Mouse (Mus musculus): ENCODE data around the gene Cort.
"Not testable (repeated sequence)": the region's sequence is repeated elsewhere in the genome, so short reads cannot be mapped to it uniquely, and the experiment has no call there.

The Cort gene

DNA sequence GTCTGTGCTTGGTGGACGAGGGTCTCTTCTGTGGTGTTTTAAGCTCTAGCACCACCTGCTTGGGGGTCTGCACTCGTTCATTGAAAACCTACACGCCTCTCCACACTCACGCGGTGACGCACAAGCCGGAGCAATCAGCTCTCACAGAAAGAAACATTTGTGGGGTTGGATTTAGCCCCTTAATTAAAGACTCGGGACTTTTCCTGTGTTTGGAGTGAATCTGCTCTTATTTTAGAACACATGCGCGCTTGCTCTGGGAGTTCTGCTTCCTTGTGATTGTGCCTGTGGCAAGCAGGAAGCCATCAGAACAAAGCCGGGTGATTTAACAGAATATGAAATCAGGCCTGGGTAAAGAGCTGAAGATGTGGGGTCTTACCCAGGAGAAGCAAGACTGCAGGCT lies at the start of gene Cort:
Gene Cort, minus strand, starts transcription at position 101 of the 400 bp plus-strand sequence.
- no peak for DNase-seq (ENCODE audit: low spot score in 2 of 2)

DNA sequence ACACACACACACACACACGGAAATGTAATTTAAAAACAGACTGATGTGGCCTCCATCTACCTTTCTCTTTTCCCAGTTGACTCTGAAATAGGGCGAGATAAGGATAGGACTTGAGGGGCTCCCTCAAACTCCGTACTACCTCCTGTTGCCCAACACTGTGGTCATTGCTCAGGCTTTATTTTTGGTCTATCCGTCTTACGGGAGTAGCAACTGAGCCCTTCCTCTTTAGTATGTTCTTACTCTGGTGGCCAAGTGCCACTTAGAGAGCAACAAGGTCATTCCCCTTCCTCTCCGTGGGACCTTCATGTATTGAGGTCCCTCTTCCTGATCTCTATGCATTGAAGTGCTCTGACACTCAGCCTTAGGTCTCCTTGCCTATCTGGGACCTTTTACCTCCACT lies 47.1 kb upstream of the Cort start:
- no peak for DNase-seq (ENCODE audit: low spot score in 2 of 2)

- peak in 1 of 2 experiments; percentile 46 for DNase-seq (ENCODE audit: low spot score in 2 of 2)
Observed at GRCm38 (mm10) chr4:149172666-149173065, 46.1 kb upstream of the Cort start.

DNA sequence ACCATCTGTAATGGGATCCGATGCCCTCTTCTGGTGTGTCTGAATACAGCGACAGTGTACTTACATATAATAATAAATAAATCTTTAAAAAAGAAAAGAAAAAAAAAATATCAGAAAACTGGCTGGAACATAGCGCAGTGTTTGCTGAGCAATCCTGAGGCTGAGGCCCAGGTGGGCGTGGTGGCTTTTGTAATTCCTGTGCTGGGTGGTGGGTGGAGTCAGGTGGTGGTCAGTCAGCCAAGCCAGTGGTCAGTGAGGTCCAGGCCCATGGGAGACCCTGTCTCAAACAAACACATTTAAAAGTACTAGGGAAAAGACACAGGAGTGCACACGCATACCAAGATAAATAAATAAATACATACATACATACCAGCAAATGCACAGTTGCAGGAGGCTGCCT lies 45.5 kb upstream of the Cort start:
- DNase-seq (ENCODE audit: low spot score in 2 of 2), result no peak

- DNase-seq (ENCODE audit: low spot score in 2 of 2), result no peak
Observed at GRCm38 (mm10) chr4:149171581-149171981, 45.0 kb upstream of the Cort start.

GRCm38 (mm10) chr4:149170394-149170931 lies 43.9 kb upstream of the Cort start:
- DNase-seq (ENCODE audit: low spot score in 2 of 2), result no peak

- DNase-seq (ENCODE audit: low spot score in 2 of 2), result not testable (repeated sequence)
Observed at GRCm38 (mm10) chr4:149169926-149170325, 43.4 kb upstream of the Cort start.

GRCm38 (mm10) chr4:149168016-149168415 lies 41.5 kb upstream of the Cort start:
- no peak for DNase-seq (ENCODE audit: low spot score in 2 of 2)

DNA sequence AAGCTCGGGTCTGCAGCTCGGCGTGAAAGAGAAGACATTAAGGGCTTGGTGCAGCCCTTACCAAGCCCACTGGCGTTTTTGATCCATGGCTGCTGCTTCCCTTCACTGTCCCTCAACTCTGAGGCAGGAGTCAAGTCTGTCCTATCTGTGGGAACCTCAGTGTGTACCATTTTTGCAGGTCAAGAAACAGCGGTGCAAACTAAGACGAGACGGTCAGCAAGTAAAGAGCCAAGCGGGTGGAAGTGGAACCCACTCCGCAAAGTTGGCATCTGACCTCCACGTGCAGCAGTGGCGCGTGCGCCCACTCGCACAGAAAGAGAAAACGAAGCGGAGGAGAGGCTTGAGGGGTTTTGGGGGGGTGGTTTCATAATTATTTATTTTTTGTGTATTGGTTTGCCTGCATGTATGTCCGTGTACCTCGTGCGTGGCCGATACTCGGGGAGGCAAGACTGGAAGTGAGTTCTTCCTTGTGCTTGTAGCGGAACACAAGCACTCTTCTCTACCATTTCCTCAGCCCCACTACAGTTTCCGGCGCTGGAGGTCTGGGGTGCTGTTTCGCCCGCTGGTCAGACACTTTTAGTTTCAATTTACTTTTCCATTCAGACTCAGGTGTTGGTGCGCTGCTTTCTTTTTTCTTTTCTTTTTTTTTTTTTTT lies 40.5 kb upstream of the Cort start:
- peak; percentile 50 to 51 for DNase-seq (ENCODE audit: low spot score in 2 of 2)

- peak; percentile 98 to 99 for DNase-seq (ENCODE audit: low spot score in 2 of 2)
Observed at GRCm38 (mm10) chr4:149166215-149166946, 39.8 kb upstream of the Cort start, which contains the start of gene Pgd. Pgd (minus strand) TSS chr4:149166771.

GRCm38 (mm10) chr4:149164150-149164549 lies 37.6 kb upstream of the Cort start:
- DNase-seq (ENCODE audit: low spot score in 2 of 2), result no peak

GRCm38 (mm10) chr4:149163196-149163595 lies 36.6 kb upstream of the Cort start:
- DNase-seq (ENCODE audit: low spot score in 2 of 2), result no peak

DNA sequence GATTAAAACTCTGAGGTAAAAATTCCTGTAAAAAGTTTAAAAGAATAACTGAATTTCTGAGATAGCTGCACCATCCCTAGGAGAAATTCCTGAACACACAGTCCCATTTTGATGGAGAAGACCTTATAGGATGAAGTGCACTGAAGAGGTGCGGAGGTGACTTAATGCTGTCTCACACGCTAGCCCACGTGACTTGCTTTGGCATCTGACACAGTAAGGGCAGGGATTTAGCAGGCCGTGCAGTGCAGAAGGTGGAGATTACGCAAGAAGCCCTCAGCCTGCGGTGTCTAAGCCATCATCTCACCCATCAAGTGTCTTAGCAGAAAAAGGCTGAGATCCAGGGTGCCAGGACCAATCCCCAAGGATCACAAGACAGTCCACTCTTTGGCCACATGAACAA lies 34.6 kb upstream of the Cort start:
- no peak for DNase-seq (ENCODE audit: low spot score in 2 of 2)

- no peak for DNase-seq (ENCODE audit: low spot score in 2 of 2)
Observed at GRCm38 (mm10) chr4:149159891-149160290, 33.3 kb upstream of the Cort start.

DNA sequence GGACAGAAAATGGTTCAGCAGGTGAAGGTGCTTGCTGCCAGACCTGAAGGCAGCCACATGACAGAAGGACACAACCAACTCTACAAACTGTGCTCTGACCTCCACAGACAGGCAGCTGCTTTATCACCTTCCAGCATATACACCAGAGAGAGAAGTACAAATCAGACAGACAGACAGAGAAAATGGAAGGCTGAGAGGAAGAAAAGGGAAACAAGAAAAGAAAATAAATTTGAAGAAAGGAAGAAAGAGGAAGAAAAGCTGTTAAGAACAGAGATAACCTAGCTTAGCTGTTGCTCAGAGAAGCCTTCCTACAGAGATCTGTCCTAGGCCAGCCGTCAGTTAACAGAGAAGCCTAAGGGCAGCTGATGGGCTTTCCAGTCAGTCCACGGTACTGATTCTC lies 32.6 kb upstream of the Cort start:
- no peak for DNase-seq (ENCODE audit: low spot score in 2 of 2)

- no peak for DNase-seq (ENCODE audit: low spot score in 2 of 2)
Observed at GRCm38 (mm10) chr4:149157415-149157973, 30.9 kb upstream of the Cort start.

GRCm38 (mm10) chr4:149155711-149156110 lies 29.1 kb upstream of the Cort start:
- DNase-seq (ENCODE audit: low spot score in 2 of 2), result no peak

- DNase-seq (ENCODE audit: low spot score in 2 of 2), result no peak
Observed at GRCm38 (mm10) chr4:149154859-149155258, 28.3 kb upstream of the Cort start.

DNA sequence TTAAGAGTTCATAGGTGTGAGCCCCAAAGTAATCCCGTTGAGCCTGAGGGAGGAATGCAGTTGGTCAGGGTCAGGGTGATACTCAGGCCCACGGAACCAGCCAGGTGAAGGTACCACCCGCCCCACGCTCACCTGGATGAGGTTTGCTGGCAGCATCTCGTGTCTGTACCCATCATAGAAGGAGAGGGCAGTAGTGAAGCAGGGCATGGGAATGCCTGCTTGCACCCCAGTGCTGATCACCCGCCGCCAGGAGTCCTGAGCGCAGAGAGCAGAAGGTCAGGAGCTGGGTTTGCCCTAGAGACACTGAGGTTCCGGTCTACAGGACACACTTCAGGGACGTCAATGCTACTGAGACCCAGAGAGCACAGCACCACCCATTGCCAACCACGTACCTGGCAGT lies 24.2 kb upstream of the Cort start:
- DNase-seq (ENCODE audit: low spot score in 2 of 2), result no peak

GRCm38 (mm10) chr4:149150256-149150655 lies 23.7 kb upstream of the Cort start:
- no peak for DNase-seq (ENCODE audit: low spot score in 2 of 2)

- no peak for DNase-seq (ENCODE audit: low spot score in 2 of 2)
Observed at GRCm38 (mm10) chr4:149149611-149150010, 23.0 kb upstream of the Cort start.

GRCm38 (mm10) chr4:149149196-149149595 lies 22.6 kb upstream of the Cort start:
- DNase-seq (ENCODE audit: low spot score in 2 of 2), result no peak

- DNase-seq (ENCODE audit: low spot score in 2 of 2), result no peak
Observed at GRCm38 (mm10) chr4:149148084-149148483, 21.5 kb upstream of the Cort start.
